Mouse (Mus musculus) urinary bladder, adult 2 months (tissue): ENCODE measurements around the gene Mpzl3. TPM values are rescaled to one million over a fixed set of nuclear protein-coding genes. Genes with fewer than 3 reads are reported as not detected.

ENCODE experiments used
- DNase-seq: peaks from one replicate; pipeline ENCODE4 v3.0.0; 2022; ENCODE audit warnings: low spot score
- polyA plus RNA-seq: library from polyadenylated mRNA; depleted of rRNA; stranded (reverse); fragments of >200 nt; gene quantifications from 2 replicates; pipeline ENCODE4 v1.2.3, GENCODE M21; 2012

The Mpzl3 gene
- polyA plus RNA-seq, 1 experiment = 11.4 TPM

DNA sequence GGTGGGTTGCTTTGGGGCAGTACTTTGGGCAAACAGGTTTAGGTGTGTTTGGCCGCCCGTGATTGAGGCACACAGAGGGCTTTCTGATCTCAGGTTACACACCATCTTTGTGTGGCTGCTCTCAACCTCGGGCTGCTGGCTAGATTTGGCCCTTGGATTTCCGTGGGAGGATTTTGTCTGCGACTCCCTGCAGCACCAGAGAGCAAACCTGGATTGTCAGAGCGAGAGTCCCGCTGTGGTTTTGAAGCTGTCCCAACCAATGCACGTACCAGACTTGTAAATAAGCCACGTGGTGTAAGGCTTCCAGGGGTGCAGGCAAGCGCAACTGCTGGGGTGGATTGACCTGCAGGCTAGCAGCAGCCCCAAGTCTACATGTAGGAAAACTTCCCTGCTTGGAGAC is 12.0 kb upstream of the Mpzl3 start:
- peak; percentile 37 for DNase-seq

DNA sequence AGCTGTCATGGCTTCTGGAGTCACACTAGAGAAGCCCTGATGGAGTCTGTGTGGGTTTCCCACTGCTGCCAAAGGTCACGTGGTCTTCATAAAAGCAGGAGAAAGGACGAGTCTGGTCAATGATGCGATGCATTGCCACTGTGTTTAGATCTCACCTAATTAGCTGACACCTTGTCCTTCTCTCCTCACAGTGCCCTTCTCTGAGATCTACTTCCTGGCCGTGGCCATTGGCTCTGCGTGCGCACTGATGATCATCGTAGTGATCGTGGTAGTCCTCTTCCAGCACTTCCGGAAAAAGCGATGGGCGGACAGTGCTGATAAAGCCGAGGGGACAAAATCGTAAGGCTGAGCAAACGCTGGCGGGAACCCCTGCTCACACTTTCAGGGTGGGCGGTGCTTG is 8.0 kb upstream of the Mpzl3 start:
- no peak for DNase-seq

DNA sequence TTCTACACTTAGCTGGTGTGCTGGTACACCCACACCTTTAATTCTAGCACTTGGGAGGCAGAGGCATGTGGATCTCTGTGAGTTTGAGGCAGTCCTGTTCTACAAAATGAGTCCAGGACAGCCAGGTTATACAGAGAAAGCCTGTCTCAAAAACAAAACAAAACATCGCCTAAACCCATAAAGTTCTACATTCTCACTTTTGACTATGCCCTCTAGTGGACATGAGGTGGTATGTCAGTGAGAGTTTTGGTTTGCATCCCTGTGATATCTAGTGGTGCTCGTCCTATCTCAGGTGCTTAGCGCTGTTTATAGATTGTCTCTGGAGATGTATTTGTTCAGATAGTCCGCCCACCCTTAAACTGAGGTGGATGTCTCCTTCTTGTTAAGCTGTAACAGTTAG is 6.5 kb upstream of the Mpzl3 start:
- no peak for DNase-seq

DNA sequence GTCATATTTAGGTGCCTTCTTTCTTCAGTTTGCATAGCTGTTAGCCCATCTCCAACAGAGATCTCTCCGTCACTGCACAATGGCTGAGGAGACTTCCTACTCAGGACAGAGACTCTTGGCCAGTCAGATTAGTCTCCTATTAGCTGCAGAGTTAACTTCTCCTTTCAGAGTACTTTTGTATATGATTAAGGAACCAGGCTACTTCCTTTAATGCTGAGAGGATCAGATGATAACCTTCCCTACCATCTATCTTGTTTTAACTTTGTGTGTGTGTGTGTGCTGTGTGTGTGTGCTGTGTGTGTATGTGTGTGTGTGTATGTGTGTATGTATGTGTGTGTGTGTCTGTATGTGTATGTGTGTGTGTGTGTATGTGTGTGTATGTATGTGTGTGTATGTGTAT is 5.3 kb upstream of the Mpzl3 start:
- no peak for DNase-seq

- DNase-seq = no peak
Observed at GRCm38 (mm10) chr9:45050301-45050700, 4.7 kb upstream of the Mpzl3 start.

GRCm38 (mm10) chr9:45058304-45058940 is 3.4 kb downstream of the Mpzl3 start:
- no peak for DNase-seq

DNA sequence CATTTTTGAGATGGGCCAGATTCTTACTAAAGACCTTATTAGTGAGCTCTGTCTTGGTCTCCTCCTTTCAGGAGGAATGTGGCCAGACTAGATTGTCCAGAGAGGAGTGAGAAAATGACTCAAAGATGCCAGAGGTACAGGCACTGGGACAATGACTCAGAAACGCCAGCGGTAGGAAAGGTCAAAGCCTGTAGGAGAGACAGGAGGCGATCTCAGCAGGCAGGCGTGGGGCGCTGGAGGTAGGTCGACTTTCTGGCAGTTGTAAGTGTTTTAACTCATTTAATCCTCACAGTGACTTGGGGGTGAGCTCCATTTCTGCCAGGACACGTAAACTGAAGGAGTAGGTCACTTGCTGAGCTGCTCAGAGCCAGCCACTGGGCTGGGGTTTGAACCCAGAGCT is 5.2 kb downstream of the Mpzl3 start:
- DNase-seq = no peak

DNA sequence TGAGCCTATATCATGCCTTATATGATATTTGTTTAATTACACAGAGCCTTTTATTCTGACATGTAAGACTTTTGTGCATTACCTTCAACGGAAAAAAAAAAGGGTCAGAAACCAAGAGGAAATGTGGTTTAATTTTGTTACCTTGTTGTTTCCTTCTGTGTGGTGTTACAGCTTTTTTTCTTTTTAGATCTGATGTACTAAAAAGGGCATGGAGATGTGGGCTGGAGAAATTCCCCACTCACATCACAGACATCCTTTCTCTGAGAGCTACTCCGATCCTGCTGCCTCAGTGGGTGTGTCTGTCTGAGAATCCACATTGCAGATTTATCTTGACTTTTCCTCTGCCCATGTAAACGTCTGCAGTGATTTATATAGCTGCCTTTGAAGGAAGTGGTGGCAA is 7.7 kb downstream of the Mpzl3 start:
- DNase-seq = no peak

DNA sequence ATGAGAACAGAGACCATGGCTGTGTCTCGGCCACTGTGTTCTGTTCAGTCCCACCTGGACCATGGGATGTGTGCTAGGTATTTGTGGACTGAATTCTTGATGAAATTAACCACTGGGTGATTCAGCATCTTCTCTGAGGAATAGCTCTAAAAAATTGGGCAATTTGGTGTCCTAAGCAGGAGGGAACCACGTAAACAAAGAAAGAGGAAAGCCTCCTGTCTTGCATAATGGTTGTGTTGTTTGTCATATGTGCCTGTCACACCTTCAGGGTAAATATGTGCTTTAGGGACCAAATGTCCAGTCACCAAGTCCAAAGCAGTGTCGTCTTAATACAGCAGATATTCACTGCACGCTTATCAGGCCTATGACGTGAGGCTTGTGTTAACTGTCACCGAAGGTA is 9.4 kb downstream of the Mpzl3 start:
- DNase-seq = no peak

DNA sequence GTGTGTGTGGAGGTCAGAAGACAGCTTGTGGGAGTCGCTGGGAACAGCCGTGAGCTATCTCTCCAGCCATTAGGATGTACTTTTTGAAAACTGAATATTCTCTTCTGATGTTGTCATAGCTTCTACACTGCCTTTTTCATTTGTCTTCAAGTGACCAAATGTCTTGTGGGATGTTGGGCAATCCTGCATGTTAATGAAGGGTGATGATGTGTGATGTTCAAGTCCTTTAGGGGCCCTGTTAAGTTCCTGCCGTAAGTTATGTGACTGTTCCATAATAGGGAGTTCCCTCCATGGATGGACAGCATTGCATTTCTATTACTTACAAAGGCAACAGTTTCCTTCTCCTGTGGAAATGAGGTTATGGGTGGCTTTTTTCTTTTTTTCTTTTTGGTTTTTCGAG is 11.7 kb downstream of the Mpzl3 start:
- DNase-seq = no peak

DNA sequence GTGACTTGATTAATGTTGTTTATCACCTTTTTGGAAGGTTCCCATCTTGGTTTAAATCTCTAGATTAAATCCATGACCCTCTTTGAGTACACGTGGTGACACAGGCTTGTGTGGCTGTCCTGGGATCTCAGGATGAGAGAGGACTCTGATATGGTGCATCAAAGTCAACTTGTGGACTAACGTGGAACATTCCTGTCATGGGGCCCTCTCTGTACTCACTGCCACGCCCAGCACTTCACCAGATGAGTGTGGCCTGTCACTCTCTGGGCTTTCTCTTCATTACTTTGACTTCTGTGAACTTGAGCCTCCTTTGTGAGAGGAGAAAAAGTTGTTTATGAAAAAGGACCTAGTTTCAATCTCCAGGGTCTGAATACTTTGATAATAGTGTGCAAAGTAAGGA is 16.8 kb downstream of the Mpzl3 start:
- DNase-seq = no peak

DNA sequence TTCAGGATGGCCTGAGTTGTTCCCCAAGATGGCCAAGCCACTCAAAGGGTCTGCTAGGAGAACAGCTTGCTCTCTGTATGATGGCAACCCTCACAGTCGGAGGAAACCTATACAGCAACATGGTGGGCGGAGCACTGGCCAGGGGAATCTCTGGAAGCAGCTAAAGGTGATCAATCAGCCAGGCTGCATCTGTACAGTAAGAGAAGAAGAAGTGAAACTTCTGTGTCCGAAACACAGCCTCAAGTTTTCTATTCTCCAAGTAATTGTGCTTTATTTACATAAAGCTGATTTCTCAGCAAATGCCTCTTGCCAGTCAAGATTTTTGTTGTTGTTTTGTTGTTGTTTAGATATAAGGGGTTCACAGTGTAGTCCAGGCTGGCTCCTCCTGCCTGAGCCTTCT is 22.9 kb downstream of the Mpzl3 start:
- DNase-seq = no peak

- no peak for DNase-seq
Observed at GRCm38 (mm10) chr9:45079011-45079410, 24.0 kb downstream of the Mpzl3 start, which contains the start of gene Jaml. Gene Jaml, plus strand, starts transcription at chr9:45079183.

GRCm38 (mm10) chr9:45083132-45083531 is 28.1 kb downstream of the Mpzl3 start:
- no peak for DNase-seq

GRCm38 (mm10) chr9:45084556-45084955 is 29.6 kb downstream of the Mpzl3 start:
- no peak for DNase-seq

DNA sequence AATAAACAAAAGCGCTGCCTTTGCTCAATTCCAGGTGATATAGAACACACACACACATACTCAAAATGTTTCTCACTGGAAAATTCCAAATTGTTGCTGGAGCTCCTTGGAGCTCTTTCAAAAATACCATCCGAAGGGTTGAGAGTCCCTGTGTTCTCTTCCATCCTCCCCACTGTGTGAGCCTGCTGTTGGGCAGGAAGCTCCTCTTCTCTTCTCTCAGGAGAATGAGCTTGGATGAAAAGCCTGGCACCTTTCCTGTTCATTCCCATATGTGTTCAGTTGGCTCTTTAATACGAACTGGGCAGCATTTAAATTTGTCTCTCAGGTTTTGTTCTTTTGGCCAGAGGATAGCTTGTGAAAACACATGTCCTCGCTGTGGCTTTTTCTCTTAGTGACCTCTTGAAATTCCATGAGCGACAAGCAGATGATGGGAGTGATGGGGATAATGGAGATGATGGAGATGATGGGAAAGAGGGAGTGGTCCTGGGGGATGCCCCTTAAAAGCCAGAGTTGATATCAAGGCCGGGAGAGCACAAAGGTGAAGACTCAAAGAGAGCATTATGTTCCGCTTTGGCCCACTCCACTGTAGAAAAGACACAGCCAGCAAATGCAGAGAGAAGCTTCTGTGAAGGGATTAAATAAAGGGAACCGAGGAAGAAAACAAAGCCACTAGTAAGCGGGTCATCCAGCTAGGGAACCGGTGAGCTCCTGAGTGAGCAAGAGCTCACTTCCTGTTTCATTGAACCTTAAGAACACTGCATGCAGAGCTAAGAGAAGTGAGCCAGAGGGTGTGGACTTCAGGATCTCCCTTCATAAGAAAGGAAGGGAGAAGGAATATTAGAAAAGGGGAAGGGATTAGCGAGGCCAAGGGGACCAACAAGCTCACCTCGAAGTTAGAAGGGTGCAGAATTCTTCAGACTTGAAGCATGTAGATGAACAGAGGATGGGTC is 31.0 kb downstream of the Mpzl3 start:
- no peak for DNase-seq

DNA sequence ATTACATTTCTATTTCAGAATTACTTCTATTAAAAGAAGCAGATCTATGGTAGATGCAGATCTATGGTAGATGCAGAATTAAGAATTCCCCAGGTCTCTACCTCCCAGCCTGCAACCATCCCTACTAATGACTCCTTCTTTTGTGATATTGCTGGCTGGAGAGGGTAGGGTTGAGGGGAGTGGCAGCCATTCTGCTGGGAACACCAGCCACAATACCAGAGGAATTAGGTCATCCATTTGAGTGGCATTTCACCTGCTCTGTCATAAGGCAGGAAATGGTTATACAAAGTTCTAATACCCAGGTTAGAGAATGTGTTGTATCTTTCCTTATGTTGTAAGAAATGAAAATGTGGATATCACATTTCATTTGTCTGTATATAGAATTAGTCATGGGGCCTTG is 33.1 kb downstream of the Mpzl3 start:
- no peak for DNase-seq

DNA sequence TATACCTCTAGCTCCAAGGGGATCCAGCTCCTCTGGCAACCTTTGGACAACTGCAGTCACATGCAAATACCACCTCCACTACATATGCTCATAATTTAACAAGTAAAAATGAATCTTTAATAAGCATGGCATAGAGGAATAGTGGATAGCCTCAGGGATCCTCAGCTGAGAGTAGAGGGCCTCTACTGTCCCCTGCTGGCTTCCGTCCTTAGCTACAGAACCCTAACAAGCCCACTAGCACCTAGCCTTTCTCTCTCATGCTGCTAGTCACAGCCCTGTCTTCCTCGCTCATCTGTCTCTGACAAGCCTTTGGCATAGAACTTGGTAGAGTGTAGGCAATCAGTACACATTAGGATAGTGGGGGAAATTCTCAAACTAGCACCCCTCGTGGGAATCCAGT is 35.8 kb downstream of the Mpzl3 start:
- DNase-seq = no peak

GRCm38 (mm10) chr9:45092641-45093040 is 37.7 kb downstream of the Mpzl3 start:
- no peak for DNase-seq

DNA sequence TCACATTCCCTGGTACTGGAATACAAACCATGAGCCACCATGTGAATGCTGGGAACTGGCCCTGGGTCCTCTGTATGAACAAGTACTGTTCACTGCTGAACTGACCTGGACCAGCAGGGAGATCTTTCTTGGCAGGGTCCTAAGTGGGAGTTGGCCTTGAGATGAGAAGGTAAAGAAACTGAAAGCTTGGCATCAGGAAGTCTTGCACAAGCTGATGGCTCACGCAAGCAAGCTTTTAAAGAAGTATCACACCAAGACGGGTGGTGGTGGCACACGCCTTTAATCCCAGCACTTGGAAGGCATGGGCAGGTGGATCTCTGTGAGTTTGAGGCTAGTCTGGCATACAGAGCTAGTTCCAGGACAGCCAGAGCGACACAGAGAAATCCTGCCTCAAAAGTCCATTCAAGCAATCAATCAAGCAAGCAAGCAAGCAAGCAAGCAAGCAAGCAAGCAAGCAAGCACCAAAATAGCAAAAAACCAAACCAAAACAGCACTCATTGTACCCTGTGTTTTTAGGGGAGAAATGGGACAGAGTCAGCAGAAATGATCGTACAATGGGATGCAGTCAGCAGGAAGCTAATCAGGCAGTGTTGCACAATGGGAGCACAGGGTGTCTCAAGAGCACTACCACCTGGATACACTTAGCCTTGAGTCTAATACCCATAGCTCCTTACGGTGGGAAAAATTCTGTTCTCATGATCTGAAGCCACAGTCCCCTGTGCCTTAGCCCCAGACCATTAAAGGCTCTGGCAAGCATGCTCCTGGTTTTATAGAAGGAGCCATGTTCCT is 40.4 kb downstream of the Mpzl3 start:
- no peak for DNase-seq

DNA sequence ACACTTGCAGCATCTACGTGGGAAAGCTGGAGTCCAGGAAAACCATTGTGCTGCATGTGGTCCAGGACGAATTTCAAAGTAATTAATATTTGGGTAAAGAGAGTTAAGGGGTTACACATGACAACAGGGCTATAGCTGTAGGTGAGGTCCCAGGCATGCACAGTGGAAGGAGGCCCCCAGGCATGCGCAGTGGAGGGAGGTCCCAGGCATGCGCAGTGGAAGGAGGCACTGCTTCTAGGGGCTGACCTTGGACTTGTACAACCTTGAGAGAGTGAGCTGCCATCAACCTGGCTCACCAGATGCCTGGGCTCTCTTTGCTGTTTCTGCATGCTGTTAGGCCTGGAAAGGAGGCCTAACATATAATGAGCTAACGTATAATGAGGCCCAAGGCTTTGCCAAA is 42.9 kb downstream of the Mpzl3 start:
- no peak for DNase-seq

DNA sequence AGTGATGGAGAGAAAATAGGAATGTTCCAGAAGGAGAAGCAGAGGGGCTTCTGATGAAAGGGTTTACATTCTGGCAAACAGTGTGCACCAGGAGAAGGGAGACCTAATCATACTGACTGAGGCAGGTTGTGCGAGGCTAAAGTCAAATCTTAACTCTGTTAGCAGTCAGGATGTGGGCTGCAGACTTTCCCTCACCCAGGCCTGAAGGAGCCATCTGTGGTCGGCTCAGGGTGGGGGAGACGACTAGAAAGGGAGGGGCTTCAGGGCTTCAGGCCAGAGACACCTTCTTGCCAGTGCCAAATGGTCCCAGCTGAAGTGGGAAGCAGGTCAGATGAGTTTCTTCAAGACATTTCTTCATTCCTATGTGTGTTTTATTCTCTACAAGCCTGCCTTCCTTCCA is 43.4 kb downstream of the Mpzl3 start:
- no peak for DNase-seq

DNA sequence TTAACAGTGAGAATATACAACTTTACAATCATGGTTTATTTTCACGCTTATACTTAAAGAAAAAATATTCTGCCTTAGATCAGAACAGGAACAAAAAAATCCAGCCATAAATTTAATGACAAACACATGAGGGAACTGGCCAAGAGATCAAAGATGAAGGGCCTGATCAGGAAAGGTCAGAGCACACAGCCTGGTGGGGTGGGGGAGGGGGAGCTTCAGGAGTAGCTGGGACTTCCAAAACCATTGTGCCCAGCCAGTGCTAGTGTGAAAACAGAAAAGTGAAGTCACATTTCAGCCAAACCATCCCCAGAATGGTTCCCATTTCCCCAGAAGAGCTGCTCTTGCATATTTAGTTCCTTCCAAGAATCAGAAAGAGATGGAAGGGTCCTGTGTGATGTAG is 47.5 kb downstream of the Mpzl3 start:
- DNase-seq = no peak
